ENCODE assay signal across 9 mouse cellular contexts in the genomic region with DNA sequence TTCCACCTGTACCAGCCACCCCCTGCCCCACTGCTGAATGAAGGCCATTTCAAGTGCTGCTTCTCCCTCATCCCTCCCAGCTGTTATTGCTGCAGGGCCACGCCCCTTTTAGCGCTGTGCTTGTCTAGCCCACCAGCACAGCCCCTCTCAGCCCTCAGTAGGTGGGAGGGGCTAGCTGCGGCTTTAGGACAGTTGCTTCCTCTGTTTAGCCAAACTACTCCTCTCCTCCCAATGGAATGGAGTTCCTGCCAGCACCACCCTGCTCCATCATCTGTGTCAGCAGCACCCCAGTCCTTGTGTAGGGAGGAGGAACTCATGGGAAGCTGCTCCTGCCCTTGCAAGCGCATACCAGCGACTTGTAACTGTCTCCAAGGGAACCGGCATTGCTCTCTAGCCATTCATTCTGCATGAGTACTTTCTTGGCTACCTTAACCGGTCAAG. TPM values are rescaled to one million over a fixed set of nuclear protein-coding genes. Genes with fewer than 3 reads are reported as not detected.
DNase-seq lines count a peak whose midpoint lies in the region; ATAC-seq and TF ChIP-seq lines count a peak whose summit lies in the region.
"Had no signal": no experiment of that assay in that cellular context is flagged by ENCODE, and none has a peak within 500 bp of the region (broad histone marks: within the 10 kb centered on the region; RNA-seq: fewer than 3 reads in every experiment).

No protein-coding gene starts in this region.

- no peak overlapping the region for H3K4me3 ChIP-seq in lung, embryonic 14.5 days (ENCODE audit: low read depth, low read length)
- no peak overlapping the region for H3K4me3 ChIP-seq in lung, adult 2 months (replicated peaks; ENCODE audit: extremely low read depth, low read depth, low read length)
- H3K4me3 ChIP-seq in forebrain, embryonic 13.5 days, result no peak overlapping the region
- H3K4me3 ChIP-seq in stomach, embryonic 16.5 days (replicated peaks; ENCODE audit: low read length), result 0 out of 2 replicates have a peak overlapping the region, but pooled peaks have one; percentile 5

- no peak overlapping the region for H3K27ac ChIP-seq in lung, embryonic 14.5 days (ENCODE audit: low read depth)
- H3K27ac ChIP-seq in forebrain, embryonic 13.5 days, result peak overlapping the region; percentile 65
- no peak overlapping the region for H3K27ac ChIP-seq in stomach, embryonic 16.5 days (ENCODE audit: low read length)

- no peak; the same call in 1 of the 2 replicates for TF ChIP-seq CTCF in lung, embryonic 14.5 days (IDR thresholded peaks at IDR 0.05; ENCODE audit: low read depth)
- no peak for TF ChIP-seq CTCF in lung, adult 2 months (IDR thresholded peaks at IDR 0.05; ENCODE audit: insufficient read depth, low read length)

- no peaks in the 10 kb centered on the region for H3K9me3 ChIP-seq in lung, embryonic 14.5 days (ENCODE audit: low read depth, low read length)
- H3K9me3 ChIP-seq in forebrain, embryonic 13.5 days (replicated peaks), result no peaks in the 10 kb centered on the region; the same call in 1 of the 2 replicates
- no peaks in the 10 kb centered on the region for H3K9me3 ChIP-seq in stomach, embryonic 16.5 days (replicated peaks; ENCODE audit: control insufficient read depth, low read length)

- no peaks in the 10 kb centered on the region for H3K36me3 ChIP-seq in lung, embryonic 14.5 days (ENCODE audit: insufficient read depth)
- peaks cover 35% of the 10 kb centered on the region for H3K36me3 ChIP-seq in forebrain, embryonic 13.5 days (ENCODE audit: poor library complexity, severe bottlenecking)
- no peaks in the 10 kb centered on the region for H3K36me3 ChIP-seq in stomach, embryonic 16.5 days (ENCODE audit: control insufficient read depth, insufficient read depth, low read length)

- H3K4me1 ChIP-seq in lung, embryonic 14.5 days (ENCODE audit: insufficient read depth), result 0 out of 2 replicates have a peak, but pooled peaks cover 5% of the 10 kb centered on the region
- no peaks in the 10 kb centered on the region for H3K4me1 ChIP-seq in lung, adult 2 months (ENCODE audit: control insufficient read depth, insufficient read depth, low read length)
- peaks cover 22% of the 10 kb centered on the region for H3K4me1 ChIP-seq in forebrain, embryonic 13.5 days
- peaks cover 7% of the 10 kb centered on the region for H3K4me1 ChIP-seq in stomach, embryonic 16.5 days (ENCODE audit: control insufficient read depth, insufficient read depth, low read length)

- H3K27me3 ChIP-seq in lung, embryonic 14.5 days (ENCODE audit: insufficient read depth, low read length), result no peaks in the 10 kb centered on the region
- H3K27me3 ChIP-seq in forebrain, embryonic 13.5 days, result no peaks in the 10 kb centered on the region
- H3K27me3 ChIP-seq in stomach, embryonic 16.5 days (ENCODE audit: control insufficient read depth, insufficient read depth, low read length), result no peaks in the 10 kb centered on the region

- peak; percentile 70 for ATAC-seq in lung, embryonic 14.5 days (ENCODE audit: insufficient read depth)
- ATAC-seq in forebrain, embryonic 13.5 days, result peak; percentile 74
- peak; percentile 80; the same call in 1 of the 2 replicates for ATAC-seq in stomach, embryonic 16.5 days (ENCODE audit: insufficient read depth, low FRiP score)

- TF ChIP-seq POLR2A in lung, adult 2 months (IDR thresholded peaks at IDR 0.05; ENCODE audit: borderline replicate concordance, extremely low read depth, low read depth, low read length), result no peak

- H3K9ac ChIP-seq in lung, embryonic 14.5 days, result no peak overlapping the region
- H3K9ac ChIP-seq in forebrain, embryonic 13.5 days, result no peak overlapping the region; the same call in 1 of the 2 replicates
- peak overlapping the region; percentile 10; the same call in 1 of the 2 replicates for H3K9ac ChIP-seq in stomach, embryonic 16.5 days (ENCODE audit: low read length)

- H3K4me2 ChIP-seq in lung, embryonic 14.5 days, result peak overlapping the region; percentile 40
- H3K4me2 ChIP-seq in forebrain, embryonic 13.5 days, result peak overlapping the region; percentile 28
- peak overlapping the region; percentile 30 for H3K4me2 ChIP-seq in stomach, embryonic 16.5 days (ENCODE audit: low read depth, low read length)

- DNase-seq in lung, embryonic 14.5 days, result peak; percentile 64
- no peak for DNase-seq in lung, adult 2 months
- peak; percentile 11 to 12 for DNase-seq in kidney, postnatal 36 days
- no peak for DNase-seq in spleen, postnatal 10 days (ENCODE audit: low spot score in 2 of 2)
- no peak for DNase-seq in adrenal gland, adult 18-20 months (ENCODE audit: low spot score in 2 of 2)
- no peak for DNase-seq in adrenal gland, adult (ENCODE audit: inconsistent age in 2 of 2, low spot score in 1 of 2)

- 6% methylated on average over 7 of the region's 7 CpGs for WGBS in lung, embryonic 14.5 days
- 15% methylated on average over 7 of the region's 7 CpGs for WGBS in lung, adult 2 months
- WGBS in forebrain, embryonic 13.5 days, result 11% methylated on average over 7 of the region's 7 CpGs
- 5% methylated on average over 7 of the region's 7 CpGs for WGBS in stomach, embryonic 16.5 days

RNA-seq across cellular contexts. Expression of a gene that starts 5.5 kb away (rescaled TPM):
- 0.42 and 0.57 TPM in 2 replicates for polyA plus RNA-seq in lung, embryonic 14.5 days (2014; fragmentation: Nextera tagmentation; extraction: Ambion mirVana)
- polyA plus RNA-seq in lung, adult 2 months (2012; rRNA removed), result not detected in 2 replicates
- not detected in 2 replicates for polyA plus RNA-seq in forebrain, embryonic 13.5 days (2015; fragmentation: Nextera tagmentation; extraction: Ambion mirVana)
- polyA plus RNA-seq in stomach, embryonic 16.5 days (2015; fragmentation: Nextera tagmentation; extraction: Ambion mirVana), result 0.09 and 0.26 TPM in 2 replicates
- total RNA-seq in adrenal gland, adult 18-20 months (2021), result not detected
- polyA plus RNA-seq: heart, postnatal 0 days had no signal

RNA-seq across cellular contexts. Expression of a gene that starts 18.6 kb away (rescaled TPM):
- 8.1 and 8.7 TPM in 2 replicates for polyA plus RNA-seq in lung, embryonic 14.5 days (2014; fragmentation: Nextera tagmentation; extraction: Ambion mirVana)
- 3.9 and 4.6 TPM in 2 replicates for polyA plus RNA-seq in lung, adult 2 months (2012; rRNA removed)
- 248 and 264 TPM in 2 replicates for polyA plus RNA-seq in forebrain, embryonic 13.5 days (2015; fragmentation: Nextera tagmentation; extraction: Ambion mirVana)
- 6.1 and 6.8 TPM in 2 replicates for polyA plus RNA-seq in stomach, embryonic 16.5 days (2015; fragmentation: Nextera tagmentation; extraction: Ambion mirVana)
- 1 to 10 TPM; 3.4 to 3.8 TPM for total RNA-seq in adrenal gland, adult 18-20 months (2021)

RNA-seq across cellular contexts. Expression of a gene that starts 41.1 kb away (rescaled TPM):
- polyA plus RNA-seq in lung, embryonic 14.5 days (2014; fragmentation: Nextera tagmentation; extraction: Ambion mirVana), result not detected in 2 replicates
- not detected in 2 replicates for polyA plus RNA-seq in lung, adult 2 months (2012; rRNA removed)
- 7.7 and 7.8 TPM in 2 replicates for polyA plus RNA-seq in forebrain, embryonic 13.5 days (2015; fragmentation: Nextera tagmentation; extraction: Ambion mirVana)
- polyA plus RNA-seq in stomach, embryonic 16.5 days (2015; fragmentation: Nextera tagmentation; extraction: Ambion mirVana), result not detected in 2 replicates
- total RNA-seq in adrenal gland, adult 18-20 months (2021), result under 1 TPM; 0.33 to 0.90 TPM
- polyA plus RNA-seq: heart, postnatal 0 days had no signal

RNA-seq across cellular contexts. Expression of a gene that starts 45.4 kb away (rescaled TPM):
- 40.3 and 45.9 TPM in 2 replicates for polyA plus RNA-seq in lung, embryonic 14.5 days (2014; fragmentation: Nextera tagmentation; extraction: Ambion mirVana)
- 167 and 189 TPM in 2 replicates for polyA plus RNA-seq in lung, adult 2 months (2012; rRNA removed)
- 19.4 and 25.2 TPM in 2 replicates for polyA plus RNA-seq in forebrain, embryonic 13.5 days (2015; fragmentation: Nextera tagmentation; extraction: Ambion mirVana)
- polyA plus RNA-seq in stomach, embryonic 16.5 days (2015; fragmentation: Nextera tagmentation; extraction: Ambion mirVana), result 99.0 and 116 TPM in 2 replicates
- total RNA-seq in adrenal gland, adult 18-20 months (2021), result 10 to 100 TPM; 46.1 to 67.0 TPM

RNA-seq across cellular contexts. Expression of a gene that starts 45.5 kb away (rescaled TPM):
- polyA plus RNA-seq in lung, embryonic 14.5 days (2014; fragmentation: Nextera tagmentation; extraction: Ambion mirVana), result 13.8 and 14.4 TPM in 2 replicates
- polyA plus RNA-seq in lung, adult 2 months (2012; rRNA removed), result 1.8 and 2.4 TPM in 2 replicates
- 1.3 and 1.8 TPM in 2 replicates for polyA plus RNA-seq in forebrain, embryonic 13.5 days (2015; fragmentation: Nextera tagmentation; extraction: Ambion mirVana)
- polyA plus RNA-seq in stomach, embryonic 16.5 days (2015; fragmentation: Nextera tagmentation; extraction: Ambion mirVana), result 17.5 and 18.3 TPM in 2 replicates
- 1 to 10 TPM in 1 of 2 experiments, under 1 TPM in 1; 0.46 to 1.1 TPM for total RNA-seq in adrenal gland, adult 18-20 months (2021)

Comparison
In these comparisons a context has a peak if more than half of its experiments do, and no peak if none do; other contexts are left out.
1. DNase-seq: peak in lung, embryonic 14.5 days (single experiment) and kidney, postnatal 36 days (2 of 2); none in lung, adult 2 months (single experiment), spleen, postnatal 10 days (0 of 2), adrenal gland, adult 18-20 months (0 of 2) and adrenal gland, adult (0 of 2).
2. RNA of a gene that starts 18.6 kb away (polyA plus RNA-seq): 248 to 264 TPM in forebrain, embryonic 13.5 days; 8.1 to 8.7 TPM in lung, embryonic 14.5 days, 6.1 to 6.8 TPM in stomach, embryonic 16.5 days and 3.9 to 4.6 TPM in lung, adult 2 months; every median in the first group is over 10 times any median in the second.
3. Peak in every context shown above with its lines, with median percentiles within 50 percentile points of each other: ATAC-seq and H3K4me2 ChIP-seq.